Comparison of ENCODE assay signal across 21 mouse cellular contexts in the genomic region with DNA sequence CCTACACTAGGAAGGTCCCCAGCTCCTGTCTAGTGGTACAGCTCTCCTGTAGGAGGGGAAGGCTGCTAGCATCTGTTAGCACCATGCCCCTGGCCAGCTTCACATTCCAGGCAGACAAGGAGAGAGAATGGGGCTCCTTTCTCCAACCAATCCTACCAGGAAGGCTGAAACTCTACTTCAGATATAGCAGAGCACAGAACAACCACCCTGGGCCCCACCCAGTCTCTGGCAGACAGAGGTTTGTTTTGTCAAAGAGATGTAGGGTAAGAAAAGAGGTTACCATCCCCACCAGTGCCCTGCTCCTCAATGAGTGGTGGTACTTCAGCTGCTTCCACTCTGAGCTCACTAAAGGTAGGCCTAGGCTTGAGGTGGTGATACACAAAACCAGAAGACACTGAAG. TPM values are rescaled to one million over a fixed set of nuclear protein-coding genes. Genes with fewer than 3 reads are reported as not detected.
DNase-seq lines count a peak whose midpoint lies in the region; ATAC-seq and TF ChIP-seq lines count a peak whose summit lies in the region.
"Had no signal": no experiment of that assay in that cellular context is flagged by ENCODE, and none has a peak within 500 bp of the region (broad histone marks: within the 10 kb centered on the region; RNA-seq: fewer than 3 reads in every experiment).

No protein-coding gene starts in this region.

- H3K36me3 ChIP-seq in heart, postnatal 0 days (replicated peaks; ENCODE audit: control insufficient read depth, insufficient read depth, low read length), result no peaks in the 10 kb centered on the region
- peaks cover 9% of the 10 kb centered on the region for H3K36me3 ChIP-seq in heart, adult 2 months (ENCODE audit: control insufficient read depth, insufficient read depth, low read length)
- peaks cover 2% of the 10 kb centered on the region; the same call in 1 of the 2 replicates for H3K36me3 ChIP-seq in forebrain, embryonic 15.5 days
- H3K36me3 ChIP-seq: lung, embryonic 15.5 days had no signal

- H3K79me2 ChIP-seq in heart, adult 2 months (replicated peaks; ENCODE audit: control insufficient read depth, insufficient read depth, low read length), result peaks cover 11% of the 10 kb centered on the region

- H3K9ac ChIP-seq in heart, postnatal 0 days (replicated peaks; ENCODE audit: low read depth, low read length), result no peak overlapping the region
- H3K9ac ChIP-seq in heart, adult 2 months (ENCODE audit: low read depth, low read length), result no peak overlapping the region
- H3K9ac ChIP-seq in forebrain, embryonic 15.5 days (replicated peaks), result no peak overlapping the region
- H3K9ac ChIP-seq: liver, embryonic 15.5 days; lung, embryonic 15.5 days had no signal

- no peaks in the 10 kb centered on the region for H3K9me3 ChIP-seq in heart, postnatal 0 days (replicated peaks; ENCODE audit: control insufficient read depth, low read length)
- no peaks in the 10 kb centered on the region for H3K9me3 ChIP-seq in forebrain, embryonic 15.5 days
- H3K9me3 ChIP-seq: embryonic facial prominence, embryonic 10.5 days; liver, embryonic 15.5 days; lung, embryonic 15.5 days had no signal

- no peak overlapping the region for H3K4me2 ChIP-seq in heart, postnatal 0 days (ENCODE audit: low read depth, low read length)
- H3K4me2 ChIP-seq in forebrain, embryonic 15.5 days (replicated peaks), result no peak overlapping the region
- H3K4me2 ChIP-seq: liver, embryonic 15.5 days; lung, embryonic 15.5 days had no signal

- no peak for ATAC-seq in heart, postnatal 0 days (ENCODE audit: insufficient read depth, low read depth)
- ATAC-seq in megakaryocyte-erythroid progenitor cell, adult 5-6 weeks (replicated peaks; ENCODE audit: low FRiP score, low TSS enrichment, poor library complexity, severe bottlenecking), result peak; percentile 61; the same call in 1 of the 2 replicates
- ATAC-seq in forebrain, embryonic 15.5 days (replicated peaks), result no peak
- no peak for ATAC-seq in cerebellum, adult (ENCODE audit: insufficient number of reproducible peaks, low FRiP score, low TSS enrichment)
- ATAC-seq: intestine, postnatal 0 days had no signal

- intact Hi-C loops in heart, adult 2 months (cut with DNase I), result no loop called here

- no peak for DNase-seq in heart, postnatal 0 days (ENCODE audit: low spot score)
- no peak for DNase-seq in heart, adult 2 months
- DNase-seq in ZHBTc4 (ENCODE audit: low read depth, low spot score), result peak; percentile 38
- DNase-seq in thymus, postnatal 25 days, result peak; percentile 60
- DNase-seq: adrenal gland, postnatal 10 days; B cell, adult 2 months; cerebellum, adult 9-10 months; gastrocnemius, postnatal 10 days; heart, adult 11 months; heart, postnatal 10 days; layer of hippocampus, adult 9-11 months; lung, postnatal 36 days had no signal

- no peak for TF ChIP-seq CTCF in heart, postnatal 0 days (IDR thresholded peaks at IDR 0.05; ENCODE audit: low read depth)
- TF ChIP-seq CTCF in heart, adult 2 months (IDR thresholded peaks at IDR 0.05), result no peak

- H3K4me3 ChIP-seq in heart, postnatal 0 days (ENCODE audit: low read depth, low read length), result no peak overlapping the region
- no peak overlapping the region for H3K4me3 ChIP-seq in heart, adult 2 months
- no peak overlapping the region for H3K4me3 ChIP-seq in forebrain, embryonic 15.5 days
- H3K4me3 ChIP-seq: embryonic facial prominence, embryonic 10.5 days; liver, embryonic 15.5 days; lung, embryonic 15.5 days; midbrain, embryonic 10.5 days had no signal

- TF ChIP-seq EP300 in heart, postnatal 0 days (IDR thresholded peaks at IDR 0.05; ENCODE audit: low read depth), result no peak
- TF ChIP-seq EP300 in heart, adult 2 months (IDR thresholded peaks at IDR 0.05; ENCODE audit: insufficient read depth, low read depth, low read length), result no peak

- peaks cover 23% of the 10 kb centered on the region for H3K4me1 ChIP-seq in heart, postnatal 0 days (ENCODE audit: control insufficient read depth, insufficient read depth)
- peaks cover 7% of the 10 kb centered on the region for H3K4me1 ChIP-seq in heart, adult 2 months (ENCODE audit: control insufficient read depth, insufficient read depth, low read length)
- H3K4me1 ChIP-seq in forebrain, embryonic 15.5 days, result no peaks in the 10 kb centered on the region

- H3K27ac ChIP-seq in heart, postnatal 0 days (ENCODE audit: low read depth), result peak overlapping the region; percentile 59
- no peak overlapping the region; the same call in 1 of the 2 replicates for H3K27ac ChIP-seq in heart, adult 2 months
- H3K27ac ChIP-seq in forebrain, embryonic 15.5 days (replicated peaks), result no peak overlapping the region
- H3K27ac ChIP-seq: embryonic facial prominence, embryonic 10.5 days; liver, embryonic 15.5 days; lung, embryonic 15.5 days; midbrain, embryonic 10.5 days had no signal

- H3K27me3 ChIP-seq in heart, postnatal 0 days (ENCODE audit: control insufficient read depth, insufficient read depth, low read length), result no peaks in the 10 kb centered on the region
- H3K27me3 ChIP-seq in heart, adult 2 months (ENCODE audit: control insufficient read depth, insufficient read depth, low read length), result no peaks in the 10 kb centered on the region
- no peaks in the 10 kb centered on the region for H3K27me3 ChIP-seq in forebrain, embryonic 15.5 days
- H3K27me3 ChIP-seq: CH12.LX; liver, embryonic 15.5 days; lung, embryonic 15.5 days had no signal

- TF ChIP-seq POLR2A in heart, adult 2 months (IDR thresholded peaks at IDR 0.05; ENCODE audit: insufficient read depth, low read depth, low read length), result no peak

RNA-seq across cellular contexts. Expression of a gene that starts 16.8 kb away (rescaled TPM):
- total RNA-seq in heart, postnatal 0 days (2014; rRNA removed; ENCODE audit: low replicate concordance), result 24.7 and 32.6 TPM in 2 replicates
- polyA plus RNA-seq in heart, postnatal 0 days (2015; fragmentation: Nextera tagmentation; extraction: Ambion mirVana), result 16.6 and 17.9 TPM in 2 replicates
- 10 to 100 TPM; 26.0 to 31.3 TPM for total RNA-seq in heart, adult 2 months (2021)
- polyA plus RNA-seq in heart, adult 2 months (2012; rRNA removed), result 6.9 and 15.4 TPM in 2 replicates
- 128 and 150 TPM in 2 replicates for total RNA-seq in megakaryocyte-erythroid progenitor cell, adult 5-6 weeks (2014; fragmentation: Nextera tagmentation)
- total RNA-seq in megakaryocyte-erythroid progenitor cell, adult 5-6 weeks (2017), result 112 and 121 TPM in 2 replicates
- polyA plus RNA-seq in forebrain, embryonic 15.5 days (2015; fragmentation: Nextera tagmentation; extraction: Ambion mirVana), result 25.3 and 29.3 TPM in 2 replicates

Comparison
In these comparisons a context has a peak if more than half of its experiments do, and no peak if none do; other contexts are left out.
1. DNase-seq: peak in ZHBTc4 (single experiment) and thymus, postnatal 25 days (single experiment); none in heart, postnatal 0 days (single experiment) and heart, adult 2 months (0 of 2).